Mouse (Mus musculus) embryonic facial prominence, embryonic 14.5 days (tissue): Measurements from ENCODE around the gene Upp2. TPM values are rescaled to one million over a fixed set of nuclear protein-coding genes. Genes with fewer than 3 reads are reported as not detected.

Experiments used
- ATAC-seq: fragments of 200-750 bp; cut with Nextera tagmentation; 2 replicates; pipeline ENCODE4 v1.8.0; 2017; ENCODE audit warnings: low read depth, moderate number of reproducible peaks, moderate TSS enrichment
- DNase-seq: peaks from one replicate; pipeline ENCODE4 v3.0.0-alpha.2; 2015; ENCODE audit warnings: low spot score
- H3K27ac ChIP-seq: fragments of 300-500 bp; sonication (generic); replicated peaks from 2 replicates; pipeline ENCODE4 v1.5.1; 2014; ENCODE audit warnings: low read depth, mild to moderate bottlenecking, low read length, moderate library complexity
- H3K27me3 ChIP-seq: fragments of 300-500 bp; sonication (generic); replicated peaks from 2 replicates; pipeline ENCODE4 v1.6.1; 2014; ENCODE audit warnings: low read length; ENCODE audit not compliant: control insufficient read depth, insufficient read depth
- H3K36me3 ChIP-seq: fragments of 300-500 bp; sonication (generic); 2 replicates; pipeline ENCODE4 v1.6.1; 2014; ENCODE audit warnings: low read length, mixed read lengths; ENCODE audit not compliant: control insufficient read depth, insufficient read depth
- H3K4me1 ChIP-seq: fragments of 300-500 bp; sonication (generic); 2 replicates; pipeline ENCODE4 v1.6.1; 2014; ENCODE audit warnings: antibody characterized with exemption, low read length; ENCODE audit not compliant: control insufficient read depth, insufficient read depth
- H3K4me2 ChIP-seq: fragments of 300-500 bp; sonication (generic); 2 replicates; pipeline ENCODE4 v1.6.1; 2014; ENCODE audit warnings: low read depth, mild to moderate bottlenecking, low read length, moderate library complexity, mixed read lengths
- H3K4me3 ChIP-seq: fragments of 300-500 bp; sonication (generic); 2 replicates; pipeline ENCODE4 v1.5.1; 2014; ENCODE audit warnings: low read depth, mild to moderate bottlenecking, low read length
- H3K9ac ChIP-seq: fragments of 300-500 bp; sonication (generic); 2 replicates; pipeline ENCODE4 v1.6.1; 2014; ENCODE audit warnings: low read depth, mild to moderate bottlenecking, low read length, moderate library complexity, mixed read lengths
- H3K9me3 ChIP-seq: fragments of 300-500 bp; sonication (generic); 2 replicates; pipeline ENCODE4 v1.6.1; 2016; ENCODE audit warnings: low read length; ENCODE audit not compliant: control insufficient read depth
- WGBS: fragments of 180-500 bp; shearing (Covaris S2); extraction: QIAGEN DNeasy Blood & Tissue Kit; methylation state at CpG from one replicate; pipeline ENCODE4 v1.1.7; 2014; 5-methylcytosine and 5-hydroxymethylcytosine counted together
- polyA plus RNA-seq: library from polyadenylated mRNA; unstranded; fragments of >200 nt; fragmentation: Nextera tagmentation; extraction: Ambion mirVana; gene quantifications from 2 replicates; pipeline ENCODE4 v1.2.1, GENCODE M21; 2014

Upp2 gene
- polyA plus RNA-seq, 1 experiment from 2014 or later = 8.7 TPM

GRCm38 (mm10) chr2:58565267-58565666, 1.8 kb upstream of the Upp2 start:
- Histone ChIP-seq H3K9me3 (no peaks in the 10 kb centered on the region), H3K27ac (peak overlapping the region; percentile 99; the same call in 1 of the 2 replicates), H3K9ac (0 out of 2 replicates have a peak overlapping the region, but pooled peaks have one; percentile 42), H3K4me3 (peak overlapping the region; percentile 84), H3K36me3 (no peaks in the 10 kb centered on the region), H3K4me1 (peaks cover 40% of the 10 kb centered on the region), H3K27me3 (no peaks in the 10 kb centered on the region), H3K4me2 (peak overlapping the region; percentile 61)
- ATAC-seq (no peak), DNase-seq (no peak)
- 39% methylated on average over 6 of the region's 6 CpGs for WGBS

DNA sequence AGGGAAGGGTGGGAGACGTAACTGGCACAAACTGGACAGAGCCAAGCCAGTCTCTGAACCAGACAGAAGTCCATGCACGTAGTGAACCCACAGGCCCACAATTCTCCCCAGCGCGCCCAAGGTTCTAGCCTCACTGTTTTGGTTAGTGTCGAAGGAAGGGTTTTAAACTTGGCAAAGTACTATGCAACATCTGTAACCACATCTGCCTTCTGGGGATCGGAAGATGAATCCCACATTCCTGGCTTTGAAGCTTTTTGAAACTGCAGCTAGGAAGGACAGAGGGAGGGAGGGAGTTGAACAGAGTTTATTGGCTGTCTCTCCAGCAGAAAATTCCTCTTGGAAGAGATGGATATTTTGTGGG, 1.1 kb upstream of the Upp2 start:
- Histone ChIP-seq H3K27ac (peak overlapping the region; percentile 99), H3K36me3 (no peaks in the 10 kb centered on the region), H3K9me3 (no peaks in the 10 kb centered on the region), H3K4me3 (peak overlapping the region; percentile 84), H3K4me1 (peaks cover 40% of the 10 kb centered on the region), H3K9ac (peak overlapping the region; percentile 94), H3K4me2 (peak overlapping the region; percentile 61), H3K27me3 (no peaks in the 10 kb centered on the region)
- 2% methylated on average over 6 of the region's 6 CpGs for WGBS
- peak; percentile 92 for DNase-seq
- ATAC-seq = peak; percentile 19

- Histone ChIP-seq H3K27ac (peak overlapping the region; percentile 99), H3K4me3 (peak overlapping the region; percentile 84), H3K4me2 (peak overlapping the region; percentile 61), H3K9ac (peak overlapping the region; percentile 94), H3K4me1 (peaks cover 40% of the 10 kb centered on the region), H3K36me3 (no peaks in the 10 kb centered on the region), H3K27me3 (no peaks in the 10 kb centered on the region), H3K9me3 (no peaks in the 10 kb centered on the region)
- DNase-seq (no peak), ATAC-seq (peak; percentile 38)
- WGBS = under 1% methylated on average over 22 of the region's 78 CpGs
Observed at GRCm38 (mm10) chr2:58566410-58567065, 560 bp upstream of the Upp2 start.

- Histone ChIP-seq H3K27ac (peak overlapping the region; percentile 99), H3K4me1 (peaks cover 27% of the 10 kb centered on the region), H3K9ac (peak overlapping the region; percentile 94), H3K4me2 (peak overlapping the region; percentile 61), H3K36me3 (no peaks in the 10 kb centered on the region), H3K27me3 (no peaks in the 10 kb centered on the region), H3K9me3 (no peaks in the 10 kb centered on the region), H3K4me3 (peak overlapping the region; percentile 84)
- no peak for ATAC-seq
- WGBS = 6% methylated on average over 12 of the region's 12 CpGs
- DNase-seq = no peak
Observed at GRCm38 (mm10) chr2:58567866-58568719, 995 bp downstream of the Upp2 start.

- H3K9me3 ChIP-seq = no peaks in the 10 kb centered on the region
- H3K9ac ChIP-seq = peak overlapping the region; percentile 94
- peaks cover 28% of the 10 kb centered on the region for H3K4me1 ChIP-seq
- ATAC-seq (no peak), DNase-seq (no peak)
- WGBS = 66% methylated on average over 4 of the region's 4 CpGs
- H3K27ac ChIP-seq = no peak overlapping the region
- H3K36me3 ChIP-seq = no peaks in the 10 kb centered on the region
- peak overlapping the region; percentile 61 for H3K4me2 ChIP-seq
- H3K4me3 ChIP-seq = peak overlapping the region; percentile 84
- H3K27me3 ChIP-seq = no peaks in the 10 kb centered on the region
Observed at GRCm38 (mm10) chr2:58568841-58569645, 1.9 kb downstream of the Upp2 start.

DNA sequence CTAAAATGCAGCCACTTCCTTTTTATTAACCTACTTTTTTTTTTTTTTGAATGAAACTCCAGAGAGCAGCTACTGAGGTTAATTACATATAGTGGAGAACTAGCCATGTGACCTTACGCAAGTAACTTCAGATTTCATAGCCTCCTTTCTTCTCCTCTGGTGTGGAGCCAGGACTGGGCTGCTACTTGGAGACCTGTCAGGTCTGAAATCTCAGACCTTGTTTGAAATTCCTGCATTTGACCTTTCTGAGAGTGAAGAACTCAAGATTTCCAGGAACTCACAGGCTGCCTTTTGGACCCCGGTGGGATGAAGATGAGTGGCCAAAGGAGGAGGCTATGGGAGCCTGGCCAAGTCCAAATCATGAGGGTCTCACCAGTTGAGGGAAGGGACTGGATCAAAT, 7.1 kb downstream of the Upp2 start:
- H3K27ac ChIP-seq = no peak overlapping the region

DNA sequence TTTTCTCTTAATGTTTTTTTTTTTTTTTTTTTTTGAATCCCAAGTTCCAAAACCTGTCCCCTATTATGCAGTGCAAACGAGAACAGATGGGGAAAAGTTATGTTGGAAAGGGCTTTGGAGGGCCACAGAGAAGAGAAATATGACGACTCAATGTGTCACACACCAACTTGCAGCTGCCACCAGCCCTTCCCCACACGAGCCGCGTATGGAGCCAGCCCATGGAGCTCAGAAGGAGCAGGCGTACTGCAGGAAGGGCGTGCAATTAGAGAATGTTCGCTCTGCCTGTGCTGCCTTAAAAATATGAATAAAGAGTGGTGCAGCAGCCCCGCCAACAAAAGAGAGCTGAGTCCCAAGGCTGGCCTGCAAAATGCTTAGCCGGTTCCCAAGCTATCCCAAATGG, 19.2 kb downstream of the Upp2 start:
- 37% methylated on average over 10 of the region's 10 CpGs for WGBS
- ATAC-seq = 0 out of 2 replicates have a peak, but pooled peaks have one; percentile 53

More for the DNA sequence above, 7.1 kb downstream of the Upp2 start:
- Histone ChIP-seq H3K4me1 (peaks cover 5% of the 10 kb centered on the region; the same call in 1 of the 2 replicates), H3K4me2 (no peak overlapping the region), H3K9ac (no peak overlapping the region), H3K27me3 (no peaks in the 10 kb centered on the region), H3K36me3 (no peaks in the 10 kb centered on the region), H3K4me3 (no peak overlapping the region), H3K9me3 (no peaks in the 10 kb centered on the region)
- DNase-seq (no peak), ATAC-seq (no peak)
- WGBS = 70% methylated on average over 2 of the region's 2 CpGs

DNA sequence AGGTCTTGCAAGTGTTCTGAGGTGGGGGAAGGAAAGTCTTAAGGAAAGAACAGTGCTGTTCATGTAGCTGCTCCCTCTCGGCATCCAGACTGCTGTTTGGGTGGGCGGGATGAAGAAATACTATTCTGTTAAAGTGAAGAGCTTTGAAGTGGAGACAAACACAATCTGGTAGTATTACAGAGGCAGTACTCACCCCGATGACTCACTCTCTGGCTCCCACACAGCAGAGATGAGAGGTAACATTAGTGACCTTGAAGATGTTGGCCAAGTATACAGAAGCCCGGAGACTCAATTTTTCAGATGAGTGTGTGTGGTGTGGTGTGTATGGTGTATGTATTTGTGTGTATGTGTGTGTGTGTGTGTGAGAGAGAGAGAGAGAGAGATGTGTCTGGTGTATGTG, 22.5 kb downstream of the Upp2 start:
- H3K4me3 ChIP-seq = no peak overlapping the region
- no peak overlapping the region for H3K27ac ChIP-seq
- no peaks in the 10 kb centered on the region for H3K9me3 ChIP-seq
- H3K4me1 ChIP-seq = peaks cover 28% of the 10 kb centered on the region
- no peaks in the 10 kb centered on the region for H3K27me3 ChIP-seq
- 54% methylated on average over 4 of the region's 4 CpGs for WGBS
- DNase-seq = peak; percentile 30
- ATAC-seq = peak; percentile 37
- no peaks in the 10 kb centered on the region for H3K36me3 ChIP-seq
- H3K9ac ChIP-seq = no peak overlapping the region
- no peak overlapping the region for H3K4me2 ChIP-seq

More for the DNA sequence above, 19.2 kb downstream of the Upp2 start:
- H3K36me3 ChIP-seq = no peaks in the 10 kb centered on the region
- H3K27me3 ChIP-seq = no peaks in the 10 kb centered on the region
- DNase-seq = peak; percentile 78
- H3K4me2 ChIP-seq = peak overlapping the region; percentile 28
- peaks cover 34% of the 10 kb centered on the region; the same call in 1 of the 2 replicates for H3K4me1 ChIP-seq
- no peak overlapping the region for H3K4me3 ChIP-seq
- H3K9ac ChIP-seq = no peak overlapping the region
- H3K9me3 ChIP-seq = no peaks in the 10 kb centered on the region
- no peak overlapping the region for H3K27ac ChIP-seq
